Mouse (Mus musculus) E14TG2a.4 (cell line): ENCODE measurements around the gene Sbk1.

ENCODE experiments used
- CTCF ChIP-seq: conservative IDR thresholded peaks from 2 replicates; pipeline ENCODE4 v1.5.1; 2014; ENCODE audit warnings: low read length
- NANOG ChIP-seq: IDR thresholded peaks from 2 replicates; pipeline ENCODE4 v1.6.1; 2014; ENCODE audit warnings: borderline replicate concordance, low read length, mixed read lengths
- POU5F1 ChIP-seq: IDR thresholded peaks from 2 replicates; pipeline ENCODE4 v1.6.1; 2014; ENCODE audit warnings: low read length, borderline replicate concordance

GRCm38 (mm10) chr7:126329907-126330645, 57.7 kb downstream of the Sbk1 start:
- TF ChIP-seq CTCF, result no peak
- TF ChIP-seq NANOG, result no peak
- no peak for TF ChIP-seq POU5F1
